Mouse (Mus musculus) bone marrow, adult 2 months (tissue): ENCODE data around the gene Ptpn9.

Source experiments
- CTCF ChIP-seq: fragments of 200-500 bp; IDR thresholded peaks from 2 replicates; pipeline ENCODE4 v1.5.1; 2011; ENCODE audit warnings: low read length, control low read depth; ENCODE audit not compliant: control insufficient read depth, insufficient read depth
- POLR2A ChIP-seq: fragments of 200-500 bp; IDR thresholded peaks from 2 replicates; pipeline ENCODE4 v1.6.1; 2011; ENCODE audit warnings: low read depth, mild to moderate bottlenecking, control low read depth, low read length, borderline replicate concordance; ENCODE audit not compliant: control insufficient read depth

- TF ChIP-seq POLR2A (no peak), CTCF (no peak)
Observed at GRCm38 (mm10) chr9:57031756-57032155, 37.0 kb downstream of the Ptpn9 start.
